Mouse (Mus musculus) heart, postnatal 14 days (tissue): ENCODE data around the gene Gm49721. TPM values are rescaled to one million over a fixed set of nuclear protein-coding genes. Genes with fewer than 3 reads are reported as not detected.
"Not testable (repeated sequence)": the region's sequence is repeated elsewhere in the genome, so short reads cannot be mapped to it uniquely, and the experiment has no call there.

Experiments
- DNase-seq, 2 experiments: peaks; one replicate each; pipeline ENCODE4 v3.0.0; 2021 to 2022
- intact Hi-C: fragments of 180-260 bp; cut with DNase I; formaldehyde crosslinking; loops from one replicate; pipeline ENCODE4 v1.15.1; 2025
- total RNA-seq, 2 experiments: library from RNA; stranded (reverse); gene quantifications; 2 replicates each; pipeline ENCODE4 v1.2.3; 2021

Gene Gm49721
- total RNA-seq, 2 experiments from 2014 or later: not detected

DNA sequence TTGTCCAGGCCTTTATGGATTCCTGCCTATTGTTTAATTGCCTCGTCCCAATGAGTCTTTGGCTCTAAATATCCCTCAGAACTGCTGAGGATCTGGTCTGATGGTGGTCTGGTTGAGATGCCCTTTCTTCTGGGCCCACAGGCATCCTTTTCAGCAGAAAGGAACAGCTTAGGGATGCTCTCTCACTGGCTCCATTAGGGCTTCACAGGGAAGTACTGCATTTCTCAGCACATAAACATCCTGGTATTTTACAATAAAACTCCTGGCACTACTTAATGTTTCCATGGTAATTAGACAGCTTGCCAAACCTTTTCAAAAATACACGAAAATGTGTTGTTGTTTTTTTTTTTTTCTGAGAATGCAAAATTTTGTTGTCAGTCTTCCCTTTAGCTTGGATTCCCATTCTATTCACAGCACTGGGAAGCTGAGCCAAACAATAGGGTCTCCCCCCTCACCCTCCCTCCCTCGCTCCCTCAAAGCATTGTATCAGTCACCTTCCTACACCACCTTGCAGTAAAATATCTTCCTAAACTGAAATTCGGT lies 90.4 kb downstream of the Gm49721 start:
- intact Hi-C loops, DNase-seq: not testable (repeated sequence)

DNA sequence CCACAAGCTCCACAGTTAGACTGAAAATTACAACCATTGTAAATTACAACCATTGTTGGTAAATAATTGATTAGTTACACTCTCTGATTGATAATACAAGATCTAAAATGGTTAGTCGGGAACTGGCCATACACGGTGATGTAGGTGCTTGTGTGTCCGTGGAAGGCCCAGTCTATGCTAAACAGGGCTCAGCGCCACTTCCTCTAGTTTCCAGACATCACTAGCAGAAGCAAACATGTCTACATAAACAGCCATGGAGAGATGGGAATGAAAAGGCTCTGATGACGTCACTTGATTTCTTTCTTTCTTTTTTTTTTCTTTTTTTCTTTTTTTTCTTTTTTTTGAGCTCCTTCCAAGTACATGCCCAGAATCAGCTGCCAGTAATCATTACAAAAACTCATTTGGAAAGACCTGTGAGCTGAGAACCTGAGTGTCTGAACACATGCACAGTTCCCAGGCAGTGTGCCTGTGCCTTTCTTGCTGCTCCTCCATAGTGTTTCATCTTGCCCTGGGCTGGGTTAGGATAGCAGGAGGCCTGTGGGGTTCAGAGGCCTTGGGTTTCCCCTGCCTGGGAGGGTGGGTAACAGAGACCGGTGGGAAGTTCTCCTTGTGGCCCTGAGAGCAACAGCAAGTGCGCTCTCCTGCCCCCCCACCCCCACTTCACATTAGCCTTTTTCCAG lies 91.0 kb downstream of the Gm49721 start:
- DNase-seq, intact Hi-C loops: not testable (repeated sequence)

DNA sequence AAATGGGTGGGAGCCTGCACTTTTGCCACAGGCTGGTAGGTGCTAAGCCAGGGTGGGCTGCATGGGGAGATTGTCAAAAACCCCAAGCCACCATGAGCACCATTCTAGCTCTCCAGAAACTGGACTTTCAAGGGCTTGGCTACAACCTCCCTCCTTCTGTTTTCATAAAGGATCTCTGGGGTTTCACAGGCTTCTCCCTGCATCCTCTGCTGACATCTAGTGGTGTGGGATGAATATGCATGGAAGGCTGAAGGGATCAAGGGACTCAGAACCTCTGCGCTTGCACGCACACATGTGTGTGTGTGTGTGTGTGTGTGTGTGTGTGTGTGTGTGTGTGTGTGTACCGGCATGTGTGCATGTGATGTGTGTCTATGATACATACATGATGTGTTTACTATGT lies 95.8 kb downstream of the Gm49721 start:
- DNase-seq: peak; percentile 16 to 67
- intact Hi-C loops: not testable (repeated sequence)

DNA sequence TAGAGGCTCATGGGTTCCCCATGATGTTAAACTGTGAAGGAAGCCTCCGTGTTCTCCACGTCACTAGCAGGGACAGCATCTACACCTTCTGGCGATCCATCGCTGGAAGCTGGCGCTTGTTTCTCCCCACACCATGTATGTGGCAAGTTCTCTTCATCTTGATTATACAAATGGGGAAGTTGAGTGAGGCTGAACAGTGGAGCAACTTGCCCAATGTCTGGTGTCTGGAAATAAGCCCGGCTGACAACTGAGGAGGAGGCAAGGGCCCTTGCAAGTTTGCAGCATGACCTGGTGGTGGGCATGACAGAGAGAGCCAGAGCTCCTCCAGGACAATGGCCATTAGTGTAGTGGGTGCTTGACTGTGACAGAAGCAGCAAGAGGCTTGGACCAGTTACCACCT lies 96.8 kb downstream of the Gm49721 start:
- intact Hi-C loops, DNase-seq: not testable (repeated sequence)

DNA sequence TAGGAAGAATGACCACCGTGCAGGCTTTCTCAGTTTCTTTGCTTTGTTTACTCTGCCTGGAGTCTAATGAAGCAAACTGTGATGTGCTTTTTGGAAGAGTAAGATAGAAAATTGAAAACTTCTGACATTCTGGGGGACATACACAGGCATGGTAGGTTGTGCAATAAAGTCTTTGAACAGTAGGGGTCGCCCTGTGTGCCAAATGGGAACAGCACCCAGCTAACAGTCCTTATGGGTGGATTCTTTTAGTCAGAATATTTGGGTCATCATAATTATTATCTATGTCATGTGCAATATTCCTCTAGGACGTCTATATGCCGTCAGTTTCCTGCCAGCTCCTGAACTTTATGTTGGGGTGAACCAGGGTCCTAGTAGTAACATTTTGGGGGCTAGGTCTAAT lies 100.9 kb downstream of the Gm49721 start:
- intact Hi-C loops: not testable (repeated sequence)
- peak; percentile 56 to 81 for DNase-seq

DNA sequence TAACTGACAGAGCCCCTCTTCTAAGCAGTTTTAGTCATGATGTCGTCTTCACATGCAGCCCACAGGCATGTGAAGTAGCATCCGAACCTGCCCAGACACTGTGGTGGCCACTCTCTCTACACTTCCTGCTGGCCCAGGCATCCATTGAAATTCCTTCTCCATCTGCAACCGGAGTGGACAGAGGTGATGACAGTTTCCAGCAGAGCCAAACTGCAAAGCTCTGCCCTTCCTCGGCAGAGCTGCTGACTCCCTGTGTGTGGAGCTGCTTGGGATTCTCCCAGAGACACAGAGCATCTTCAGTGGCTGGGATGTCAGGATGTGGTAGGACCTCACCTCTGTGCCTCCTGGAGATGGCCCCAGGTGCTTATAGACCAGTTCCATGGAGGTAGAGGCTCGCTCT lies 105.8 kb downstream of the Gm49721 start:
- DNase-seq, intact Hi-C loops: not testable (repeated sequence)

DNA sequence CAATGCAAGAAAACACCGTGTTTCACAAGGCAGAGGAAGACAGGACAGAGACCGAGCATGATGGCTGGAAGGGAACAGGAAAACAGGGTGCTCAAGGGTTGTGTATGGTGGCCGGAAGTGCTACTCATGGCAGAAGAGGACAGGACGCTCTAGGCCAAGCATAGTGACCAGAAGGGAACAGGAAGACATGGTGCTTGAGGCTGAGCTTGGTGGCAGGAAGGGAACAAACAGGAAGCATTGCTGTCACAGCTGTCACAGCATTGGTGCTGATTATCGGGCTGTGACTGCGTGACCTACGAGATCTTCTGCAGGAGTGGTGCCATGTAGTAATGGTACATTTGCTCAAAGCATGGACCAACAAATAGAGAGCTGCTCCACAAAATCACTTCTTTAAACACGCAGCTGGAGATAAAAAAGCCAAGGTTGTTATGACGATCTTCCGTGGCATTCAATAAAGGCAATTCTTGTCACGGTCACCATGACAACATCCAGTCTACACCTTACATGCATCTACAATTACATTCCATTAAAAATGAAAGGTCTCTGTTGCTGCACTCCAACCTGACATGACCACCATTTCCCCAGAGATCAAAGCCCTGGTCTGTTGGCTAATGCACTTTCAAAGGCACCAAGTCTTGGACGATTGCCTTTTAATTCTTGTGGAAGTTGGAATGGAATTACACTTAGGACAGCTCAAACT lies 106.9 kb downstream of the Gm49721 start:
- intact Hi-C loops, DNase-seq: not testable (repeated sequence)

DNA sequence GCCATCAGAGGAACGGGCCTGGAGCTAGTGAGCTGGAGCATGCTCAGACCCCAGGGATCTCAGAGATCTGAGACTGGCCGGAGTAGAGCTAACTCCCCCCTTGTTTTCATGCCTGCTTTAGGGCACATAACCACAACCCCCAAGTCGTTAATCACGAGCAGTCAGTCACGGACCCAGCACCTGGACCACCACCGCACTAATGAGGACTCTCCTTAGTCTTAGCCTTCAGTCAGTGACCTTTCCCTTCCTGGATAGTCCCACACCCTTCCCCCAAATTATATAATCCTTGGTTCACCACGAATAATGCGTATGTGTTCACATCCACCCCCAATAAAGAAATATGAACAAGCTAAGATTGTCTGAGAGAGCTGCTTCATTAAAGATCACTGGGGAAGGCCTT lies 108.1 kb downstream of the Gm49721 start:
- intact Hi-C loops: not testable (repeated sequence)

More for the DNA sequence above, 108.1 kb downstream of the Gm49721 start:
- DNase-seq: not testable (repeated sequence)

Other genes starting within 250 kb of the Gm49721 start
- gene Ezr, start 196.1 kb upstream of the Gm49721 start, total RNA-seq: 10 to 100 TPM; 48.8 to 56.9 TPM
- 10 to 100 TPM; 46.6 to 51.7 TPM for gene Rsph3b, start 30.2 kb upstream of the Gm49721 start, total RNA-seq
- 1 to 10 TPM; 7.7 to 8.1 TPM for gene Tagap1, start 17.7 kb upstream of the Gm49721 start, total RNA-seq
- 100 to 1,000 TPM; 172 to 175 TPM for gene Rnaset2b, start 8.3 kb upstream of the Gm49721 start, total RNA-seq
- gene Gm1604a, start 46.7 kb downstream of the Gm49721 start, total RNA-seq: not detected
- 10 to 100 TPM; 18.3 to 18.5 TPM for gene Rps6ka2, start 191.2 kb downstream of the Gm49721 start, total RNA-seq